Mouse (Mus musculus) intestine, postnatal 0 days (tissue): ENCODE measurements around the gene Polr3gl. TPM values are rescaled to one million over a fixed set of nuclear protein-coding genes. Genes with fewer than 3 reads are reported as not detected.

Experiments used
- ATAC-seq: fragments of 200-750 bp; cut with Nextera tagmentation; 2 replicates; pipeline ENCODE4 v1.8.0; 2017; ENCODE audit warnings: mild to moderate bottlenecking, moderate TSS enrichment, moderate library complexity
- H3K27ac ChIP-seq: fragments of 300-500 bp; sonication (generic); 2 replicates; pipeline ENCODE4 v1.5.1; 2014; ENCODE audit warnings: mild to moderate bottlenecking, low read depth, low read length, moderate library complexity
- H3K27me3 ChIP-seq: fragments of 300-500 bp; sonication (generic); replicated peaks from 2 replicates; pipeline ENCODE4 v1.6.1; 2014; ENCODE audit warnings: low read length, mixed read lengths; ENCODE audit not compliant: control insufficient read depth, insufficient read depth
- H3K36me3 ChIP-seq: fragments of 300-500 bp; sonication (generic); 2 replicates; pipeline ENCODE4 v1.6.1; 2014; ENCODE audit warnings: mild to moderate bottlenecking, moderate library complexity; ENCODE audit not compliant: control insufficient read depth, insufficient read depth
- H3K4me1 ChIP-seq: fragments of 300-500 bp; sonication (generic); replicated peaks from 2 replicates; pipeline ENCODE4 v1.6.1; 2014; ENCODE audit warnings: antibody characterized with exemption, low read length, mixed read lengths; ENCODE audit not compliant: control insufficient read depth, insufficient read depth
- H3K4me2 ChIP-seq: fragments of 300-500 bp; sonication (generic); replicated peaks from 2 replicates; pipeline ENCODE4 v1.6.1; 2014; ENCODE audit warnings: low read depth, mild to moderate bottlenecking, moderate library complexity
- H3K4me3 ChIP-seq: fragments of 300-500 bp; sonication (generic); 2 replicates; pipeline ENCODE4 v1.5.1; 2014; ENCODE audit warnings: low read depth, low read length
- H3K9ac ChIP-seq: fragments of 300-500 bp; sonication (generic); 2 replicates; pipeline ENCODE4 v1.6.1; 2014; ENCODE audit warnings: mild to moderate bottlenecking, low read depth, low read length
- H3K9me3 ChIP-seq: fragments of 300-500 bp; sonication (generic); 2 replicates; pipeline ENCODE4 v1.6.1; 2016; ENCODE audit warnings: mixed run types; ENCODE audit not compliant: control insufficient read depth
- CTCF ChIP-seq: sonication (generic); IDR thresholded peaks from 2 replicates; pipeline ENCODE4 v1.5.1; 2016; ENCODE audit warnings: low read depth, mild to moderate bottlenecking, control low read depth, antibody characterized with exemption, moderate library complexity
- WGBS: fragments of 180-500 bp; shearing (Covaris S2); extraction: QIAGEN DNeasy Blood & Tissue Kit; methylation state at CpG from one replicate; pipeline ENCODE4 v1.1.7; 2014; 5-methylcytosine and 5-hydroxymethylcytosine counted together
- polyA plus RNA-seq: library from polyadenylated mRNA; unstranded; fragments of >200 nt; fragmentation: Nextera tagmentation; extraction: Ambion mirVana; gene quantifications from 2 replicates; pipeline ENCODE4 v1.2.1, GENCODE M21; 2015

Gene Polr3gl
- polyA plus RNA-seq, 1 experiment from 2014 or later, result 18.7 TPM

GRCm38 (mm10) chr3:96576005-96576658 is 17.8 kb downstream of the Polr3gl start:
- ATAC-seq, result peak; percentile 62
- Histone ChIP-seq H3K27me3 (no peaks in the 10 kb centered on the region), H3K4me1 (peaks cover 18% of the 10 kb centered on the region), H3K27ac (peak overlapping the region; percentile 98), H3K4me3 (peak overlapping the region; percentile 13; the same call in 1 of the 2 replicates), H3K9me3 (no peaks in the 10 kb centered on the region), H3K36me3 (no peaks in the 10 kb centered on the region), H3K4me2 (peak overlapping the region; percentile 58), H3K9ac (peak overlapping the region; percentile 50)
- WGBS, result 12% methylated on average over 14 of the region's 14 CpGs
- TF ChIP-seq CTCF, result no peak

DNA sequence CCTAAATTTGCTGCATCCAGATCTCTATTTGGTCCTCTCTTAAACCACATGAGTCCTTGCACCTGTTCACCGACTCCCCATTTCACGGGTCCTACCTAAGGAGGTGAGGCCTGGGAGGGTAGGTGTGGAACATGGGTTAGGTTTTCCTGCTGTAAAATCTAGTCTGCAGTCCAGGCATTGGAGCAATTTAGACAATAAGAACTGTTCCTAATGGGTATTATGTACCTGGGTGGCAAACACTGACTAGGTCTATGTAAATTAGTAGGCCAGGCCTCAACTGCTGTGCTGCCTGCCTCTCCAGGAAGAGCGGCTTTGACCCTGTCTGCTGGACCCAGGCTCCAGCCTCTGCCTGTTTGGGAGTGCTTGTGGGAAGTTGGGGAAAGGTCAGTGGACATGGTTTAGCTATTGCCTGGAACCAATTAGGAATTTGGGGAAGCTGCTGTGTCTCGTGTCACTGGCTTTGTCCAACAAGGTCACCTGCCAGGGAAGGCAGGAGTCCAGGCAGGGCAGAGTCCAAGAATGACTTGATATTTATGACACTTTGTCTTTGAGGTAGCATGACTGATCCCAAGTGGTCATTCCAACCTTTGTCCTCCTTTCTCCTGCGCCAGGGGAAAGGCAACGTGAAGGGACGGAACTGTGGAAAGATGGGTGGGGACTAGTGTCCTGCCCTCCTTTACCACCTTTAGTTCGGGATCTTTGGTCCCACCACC is 18.6 kb downstream of the Polr3gl start:
- Histone ChIP-seq H3K9me3 (no peaks in the 10 kb centered on the region), H3K27me3 (no peaks in the 10 kb centered on the region), H3K4me3 (peak overlapping the region; percentile 13; the same call in 1 of the 2 replicates), H3K27ac (peak overlapping the region; percentile 98), H3K4me2 (peak overlapping the region; percentile 58), H3K36me3 (no peaks in the 10 kb centered on the region), H3K9ac (peak overlapping the region; percentile 50; the same call in 1 of the 2 replicates), H3K4me1 (peaks cover 18% of the 10 kb centered on the region)
- ATAC-seq, result peak; percentile 55
- WGBS, result 37% methylated on average over 8 of the region's 8 CpGs
- no peak for TF ChIP-seq CTCF

DNA sequence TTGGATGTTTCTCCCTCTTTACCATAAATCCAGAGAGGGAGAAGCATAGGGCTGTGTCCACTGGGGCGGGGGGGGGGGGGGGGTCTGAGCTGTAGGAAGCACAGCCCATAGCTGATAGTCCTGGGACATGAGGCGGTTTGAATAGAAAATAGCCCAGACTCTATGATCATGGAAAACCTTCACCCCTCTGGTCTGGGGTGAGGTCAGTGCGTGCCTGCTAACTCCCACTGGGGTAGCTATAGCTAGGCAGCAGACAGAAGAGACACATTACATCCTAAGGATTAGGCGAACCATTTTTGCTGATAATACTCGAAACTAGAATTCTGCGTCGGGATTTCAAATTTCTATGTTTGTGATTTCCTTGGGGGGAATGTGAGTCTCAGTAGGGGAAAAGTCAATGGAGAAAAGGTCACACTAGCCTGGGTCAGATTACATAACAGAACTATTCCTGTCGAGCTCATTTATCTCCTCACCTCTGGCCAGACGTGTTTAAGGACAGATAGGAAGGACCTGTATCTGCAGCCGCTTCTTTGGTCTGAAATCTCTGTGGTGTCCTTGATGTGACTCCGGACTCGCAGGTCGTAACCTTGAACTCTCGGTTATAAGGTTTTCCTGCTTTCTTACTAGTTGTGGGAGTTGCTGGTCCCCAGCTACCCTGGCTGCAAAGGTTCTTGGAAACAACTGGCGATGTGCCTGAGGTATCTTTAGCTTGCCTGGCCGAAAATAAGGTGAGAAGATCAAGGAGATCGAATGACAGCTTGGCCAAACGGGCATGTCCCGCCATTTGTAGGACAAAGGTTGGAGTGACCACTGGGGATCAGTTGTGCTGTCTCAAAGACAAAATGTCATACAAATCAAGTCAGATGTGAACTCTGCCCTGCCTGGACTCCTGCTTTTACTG is 20.1 kb downstream of the Polr3gl start:
- Histone ChIP-seq H3K4me1 (peaks cover 18% of the 10 kb centered on the region), H3K4me2 (no peak overlapping the region), H3K9me3 (no peaks in the 10 kb centered on the region), H3K9ac (no peak overlapping the region), H3K36me3 (no peaks in the 10 kb centered on the region), H3K4me3 (no peak overlapping the region), H3K27ac (peak overlapping the region; percentile 98; the same call in 1 of the 2 replicates), H3K27me3 (no peaks in the 10 kb centered on the region)
- no peak for ATAC-seq
- TF ChIP-seq CTCF, result no peak
- 73% methylated on average over 18 of the region's 19 CpGs for WGBS

DNA sequence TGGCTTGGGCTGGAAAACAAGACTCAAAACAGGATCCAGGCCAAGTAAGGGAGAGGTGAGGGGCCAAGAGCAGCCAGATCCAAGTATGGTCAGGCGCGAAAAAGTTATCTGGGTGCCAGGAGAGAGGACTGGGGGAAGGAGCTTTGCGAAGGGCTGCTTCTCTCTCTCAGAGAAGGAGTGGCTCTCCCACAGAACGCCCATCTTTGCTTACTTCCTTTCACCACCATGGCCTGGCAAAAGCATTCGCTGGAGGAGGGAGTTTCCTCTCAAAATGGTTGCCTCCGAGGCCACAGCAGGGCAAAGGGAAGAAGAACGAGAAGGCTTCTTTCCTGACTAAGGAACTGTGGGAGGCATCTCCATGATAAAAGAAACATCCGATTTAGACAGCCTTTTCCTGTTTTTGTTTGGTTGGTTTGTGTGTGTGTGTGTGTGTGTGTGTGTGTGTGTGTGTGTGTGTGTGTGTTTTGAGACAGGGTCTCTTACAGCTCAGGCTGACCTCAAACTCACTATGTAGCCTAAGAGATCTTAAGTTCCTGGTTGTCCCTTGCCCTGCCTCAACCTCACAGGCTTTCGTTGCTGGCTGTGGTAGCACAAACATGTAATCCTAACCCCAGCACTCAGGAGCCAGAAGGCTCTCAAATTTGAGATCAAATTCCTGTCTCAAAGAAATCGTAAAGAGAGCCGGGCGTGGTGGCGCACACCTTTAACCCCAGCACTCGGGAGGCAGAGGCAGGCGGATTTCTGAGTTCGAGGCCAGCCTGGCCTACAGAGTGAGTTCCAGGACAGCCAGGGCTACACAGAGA is 21.9 kb downstream of the Polr3gl start:
- Histone ChIP-seq H3K4me2 (no peak overlapping the region), H3K4me1 (peaks cover 11% of the 10 kb centered on the region; the same call in 1 of the 2 replicates), H3K27me3 (no peaks in the 10 kb centered on the region), H3K27ac (no peak overlapping the region), H3K9me3 (no peaks in the 10 kb centered on the region), H3K36me3 (no peaks in the 10 kb centered on the region), H3K9ac (no peak overlapping the region), H3K4me3 (no peak overlapping the region)
- no peak for ATAC-seq
- WGBS, result 70% methylated on average over 16 of the region's 16 CpGs
- no peak for TF ChIP-seq CTCF

DNA sequence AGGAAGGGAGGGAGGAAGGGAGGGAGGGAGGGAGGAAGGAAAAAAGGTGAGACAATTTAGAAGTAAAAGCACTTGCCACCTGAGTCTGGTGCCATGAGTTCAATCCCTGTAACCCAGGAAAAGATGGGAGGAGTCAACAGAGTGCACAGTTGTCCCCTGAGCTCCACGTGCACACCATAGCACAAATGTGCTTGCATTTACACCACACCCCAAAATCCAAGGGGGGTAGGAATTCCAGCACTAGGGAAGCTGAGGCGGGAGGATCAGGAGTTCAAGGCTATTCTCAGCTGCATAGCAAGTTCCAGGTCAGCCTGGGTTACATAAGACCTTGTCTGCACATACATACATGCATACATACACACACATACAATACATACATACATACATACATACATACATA is 22.6 kb downstream of the Polr3gl start:
- Histone ChIP-seq H3K4me1 (peaks cover 10% of the 10 kb centered on the region; the same call in 1 of the 2 replicates), H3K9me3 (no peaks in the 10 kb centered on the region), H3K36me3 (no peaks in the 10 kb centered on the region), H3K9ac (no peak overlapping the region), H3K4me3 (no peak overlapping the region), H3K27me3 (no peaks in the 10 kb centered on the region), H3K27ac (no peak overlapping the region), H3K4me2 (no peak overlapping the region)
- no peak for ATAC-seq
- TF ChIP-seq CTCF, result no peak
- WGBS, result 77% methylated on average over 2 of the region's 2 CpGs
